Mouse (Mus musculus): ENCODE measurements around the gene Tma16. TPM values are rescaled to one million over a fixed set of nuclear protein-coding genes. Genes with fewer than 3 reads are reported as not detected.

Tma16 gene
- polyA plus RNA-seq, 1 experiment, result 7.9 TPM

DNA sequence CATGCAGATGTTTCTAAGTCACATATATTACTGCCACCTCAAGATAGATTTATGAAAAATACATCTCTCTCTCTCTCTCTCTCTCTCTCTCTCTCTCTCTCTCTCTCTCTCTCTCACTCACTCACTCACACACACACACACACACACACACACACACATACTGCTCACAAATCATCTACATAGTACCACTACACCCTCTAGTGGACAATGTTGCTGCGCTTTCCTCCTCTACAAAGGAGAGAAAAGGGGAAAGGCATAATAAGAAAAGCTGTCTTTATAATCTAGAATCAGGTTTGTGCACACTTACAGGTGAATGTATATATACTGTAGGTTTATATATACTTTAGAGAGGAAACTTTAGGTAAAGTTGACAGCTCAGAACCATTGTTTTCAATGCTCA is 43.6 kb downstream of the Tma16 start:
- TF ChIP-seq POLR2A (IDR thresholded peaks at IDR 0.05; ENCODE audit: borderline replicate concordance, insufficient read depth, low read length) (no peak), CTCF (IDR thresholded peaks at IDR 0.05; ENCODE audit: borderline replicate concordance, insufficient read depth, low read depth, low read length) (no peak)
- H3K4me1 ChIP-seq (ENCODE audit: control insufficient read depth, insufficient read depth, low read length), result no peaks in the 10 kb centered on the region
- no peak overlapping the region for H3K27ac ChIP-seq (ENCODE audit: insufficient read depth, low read length)
- 23% methylated on average over 1 of the region's 1 CpGs for WGBS
- no peak overlapping the region for H3K4me3 ChIP-seq (replicated peaks; ENCODE audit: insufficient read depth, low read depth, low read length)
- no peak for DNase-seq
- no peaks in the 10 kb centered on the region for H3K27me3 ChIP-seq (ENCODE audit: control insufficient read depth, insufficient read depth, low read length)

- H3K4me3 ChIP-seq (replicated peaks; ENCODE audit: insufficient read depth, low read depth, low read length), result no peak overlapping the region
- DNase-seq, result no peak
- H3K27ac ChIP-seq (ENCODE audit: insufficient read depth, low read length), result no peak overlapping the region
- 0% methylated on average over 1 of the region's 1 CpGs for WGBS
- TF ChIP-seq CTCF (IDR thresholded peaks at IDR 0.05; ENCODE audit: borderline replicate concordance, insufficient read depth, low read depth, low read length) (no peak), POLR2A (IDR thresholded peaks at IDR 0.05; ENCODE audit: borderline replicate concordance, insufficient read depth, low read length) (no peak)
- H3K4me1 ChIP-seq (ENCODE audit: control insufficient read depth, insufficient read depth, low read length), result no peaks in the 10 kb centered on the region
- no peaks in the 10 kb centered on the region for H3K27me3 ChIP-seq (ENCODE audit: control insufficient read depth, insufficient read depth, low read length)
Observed at GRCm38 (mm10) chr8:66441123-66441522, 45.2 kb downstream of the Tma16 start.

GRCm38 (mm10) chr8:66438468-66438867 is 47.9 kb downstream of the Tma16 start:
- WGBS, result 73% methylated on average over 4 of the region's 4 CpGs
- no peak for TF ChIP-seq POLR2A (IDR thresholded peaks at IDR 0.05; ENCODE audit: borderline replicate concordance, insufficient read depth, low read length)
- TF ChIP-seq CTCF (IDR thresholded peaks at IDR 0.05; ENCODE audit: borderline replicate concordance, insufficient read depth, low read depth, low read length), result no peak
- DNase-seq, result no peak
- Histone ChIP-seq H3K4me1 (ENCODE audit: control insufficient read depth, insufficient read depth, low read length) (no peaks in the 10 kb centered on the region), H3K27ac (ENCODE audit: insufficient read depth, low read length) (no peak overlapping the region), H3K27me3 (ENCODE audit: control insufficient read depth, insufficient read depth, low read length) (no peaks in the 10 kb centered on the region), H3K4me3 (replicated peaks; ENCODE audit: insufficient read depth, low read depth, low read length) (no peak overlapping the region)

- H3K4me3 ChIP-seq (replicated peaks; ENCODE audit: insufficient read depth, low read depth, low read length), result no peak overlapping the region
- 84% methylated on average over 3 of the region's 3 CpGs for WGBS
- no peak overlapping the region for H3K27ac ChIP-seq (ENCODE audit: insufficient read depth, low read length)
- no peaks in the 10 kb centered on the region for H3K4me1 ChIP-seq (ENCODE audit: control insufficient read depth, insufficient read depth, low read length)
- no peak for DNase-seq
- no peaks in the 10 kb centered on the region for H3K27me3 ChIP-seq (ENCODE audit: control insufficient read depth, insufficient read depth, low read length)
- TF ChIP-seq POLR2A (IDR thresholded peaks at IDR 0.05; ENCODE audit: borderline replicate concordance, insufficient read depth, low read length) (no peak), CTCF (IDR thresholded peaks at IDR 0.05; ENCODE audit: borderline replicate concordance, insufficient read depth, low read depth, low read length) (no peak)
Observed at GRCm38 (mm10) chr8:66437929-66438328, 48.4 kb downstream of the Tma16 start.

DNA sequence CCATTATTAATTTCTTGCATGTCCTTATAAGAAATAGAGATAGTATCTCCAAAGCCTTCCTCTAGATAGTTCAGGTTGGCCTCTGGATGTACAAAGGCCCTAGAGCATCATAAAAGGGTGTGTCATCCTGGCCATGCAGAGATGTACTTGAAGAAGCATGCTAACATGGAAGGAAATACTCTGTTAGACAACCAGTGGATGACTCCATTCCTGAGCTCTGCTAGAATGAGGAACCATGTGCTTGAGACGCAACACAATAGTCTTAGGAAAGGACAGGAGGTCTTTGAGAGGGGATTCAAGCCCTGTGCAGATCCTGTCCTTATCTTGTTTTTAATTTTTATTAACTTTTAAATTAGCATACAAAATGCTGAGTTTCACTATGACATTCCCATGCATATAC is 49.5 kb downstream of the Tma16 start:
- DNase-seq, result no peak
- H3K4me3 ChIP-seq (replicated peaks; ENCODE audit: insufficient read depth, low read depth, low read length), result no peak overlapping the region
- 97% methylated on average over 1 of the region's 1 CpGs for WGBS
- no peak overlapping the region for H3K27ac ChIP-seq (ENCODE audit: insufficient read depth, low read length)
- TF ChIP-seq CTCF (IDR thresholded peaks at IDR 0.05; ENCODE audit: borderline replicate concordance, insufficient read depth, low read depth, low read length) (no peak), POLR2A (IDR thresholded peaks at IDR 0.05; ENCODE audit: borderline replicate concordance, insufficient read depth, low read length) (no peak)
- no peaks in the 10 kb centered on the region for H3K4me1 ChIP-seq (ENCODE audit: control insufficient read depth, insufficient read depth, low read length)
- no peaks in the 10 kb centered on the region for H3K27me3 ChIP-seq (ENCODE audit: control insufficient read depth, insufficient read depth, low read length)

GRCm38 (mm10) chr8:66433577-66433976 is 52.8 kb downstream of the Tma16 start:
- Histone ChIP-seq H3K4me3 (replicated peaks; ENCODE audit: insufficient read depth, low read depth, low read length) (no peak overlapping the region), H3K4me1 (ENCODE audit: control insufficient read depth, insufficient read depth, low read length) (no peaks in the 10 kb centered on the region), H3K27ac (ENCODE audit: insufficient read depth, low read length) (no peak overlapping the region), H3K27me3 (ENCODE audit: control insufficient read depth, insufficient read depth, low read length) (no peaks in the 10 kb centered on the region)
- no peak for DNase-seq
- no peak for TF ChIP-seq CTCF (IDR thresholded peaks at IDR 0.05; ENCODE audit: borderline replicate concordance, insufficient read depth, low read depth, low read length)
- no peak for TF ChIP-seq POLR2A (IDR thresholded peaks at IDR 0.05; ENCODE audit: borderline replicate concordance, insufficient read depth, low read length)

GRCm38 (mm10) chr8:66430639-66431038 is 55.7 kb downstream of the Tma16 start:
- no peaks in the 10 kb centered on the region for H3K27me3 ChIP-seq (ENCODE audit: control insufficient read depth, insufficient read depth, low read length)
- H3K27ac ChIP-seq (ENCODE audit: insufficient read depth, low read length), result no peak overlapping the region
- TF ChIP-seq POLR2A (IDR thresholded peaks at IDR 0.05; ENCODE audit: borderline replicate concordance, insufficient read depth, low read length) (no peak), CTCF (IDR thresholded peaks at IDR 0.05; ENCODE audit: borderline replicate concordance, insufficient read depth, low read depth, low read length) (no peak)
- H3K4me1 ChIP-seq (ENCODE audit: control insufficient read depth, insufficient read depth, low read length), result no peaks in the 10 kb centered on the region
- no peak for DNase-seq
- no peak overlapping the region for H3K4me3 ChIP-seq (replicated peaks; ENCODE audit: insufficient read depth, low read depth, low read length)
- WGBS, result 78% methylated on average over 2 of the region's 2 CpGs

Other genes with a start within 250 kb of the Tma16 start
- gene Tktl2, start 25.2 kb upstream of the Tma16 start, polyA plus RNA-seq (2012; rRNA removed), result 0.02 and 0.03 TPM in 2 replicates
- 1.8 and 2.0 TPM in 2 replicates for gene Npy5r, start 201.6 kb upstream of the Tma16 start, polyA plus RNA-seq (2012; rRNA removed)
- 2.5 and 3.0 TPM in 2 replicates for gene Npy1r, start 210.7 kb upstream of the Tma16 start, polyA plus RNA-seq (2012; rRNA removed)

Measured in cerebellum, adult 2 months (tissue).